Mouse (Mus musculus) heart, embryonic 12.5 days (tissue): ENCODE data around the gene Aqp3. TPM values are rescaled to one million over a fixed set of nuclear protein-coding genes. Genes with fewer than 3 reads are reported as not detected.
"Not testable (repeated sequence)": the region's sequence is repeated elsewhere in the genome, so short reads cannot be mapped to it uniquely, and the experiment has no call there.

Experiments used
- ATAC-seq: fragments of 200-750 bp; cut with Nextera tagmentation; 2 replicates; pipeline ENCODE4 v1.8.0; 2017; ENCODE audit warnings: moderate TSS enrichment, moderate library complexity; ENCODE audit not compliant: insufficient number of reproducible peaks, low FRiP score
- H3K27ac ChIP-seq: fragments of 300-500 bp; sonication (generic); 2 replicates; pipeline ENCODE4 v1.5.1; 2016; ENCODE audit warnings: mild to moderate bottlenecking, moderate library complexity; ENCODE audit not compliant: poor library complexity, severe bottlenecking
- H3K27me3 ChIP-seq: fragments of 300-500 bp; sonication (generic); replicated peaks from 2 replicates; pipeline ENCODE4 v1.6.1; 2016; ENCODE audit warnings: mild to moderate bottlenecking, moderate library complexity
- H3K36me3 ChIP-seq: fragments of 300-500 bp; sonication (generic); 2 replicates; pipeline ENCODE4 v1.6.1; 2016; ENCODE audit warnings: mild to moderate bottlenecking, moderate library complexity
- H3K4me1 ChIP-seq: fragments of 300-500 bp; sonication (generic); replicated peaks from 2 replicates; pipeline ENCODE4 v1.6.1; 2016; ENCODE audit warnings: mild to moderate bottlenecking
- H3K4me2 ChIP-seq: fragments of 300-500 bp; sonication (generic); 2 replicates; pipeline ENCODE4 v1.6.1; 2016; ENCODE audit warnings: mild to moderate bottlenecking, moderate library complexity
- H3K4me3 ChIP-seq: fragments of 300-500 bp; sonication (generic); 2 replicates; pipeline ENCODE4 v1.5.1; 2016; ENCODE audit warnings: mild to moderate bottlenecking
- H3K9ac ChIP-seq: fragments of 300-500 bp; sonication (generic); 2 replicates; pipeline ENCODE4 v1.6.1; 2016; ENCODE audit warnings: mild to moderate bottlenecking, moderate library complexity
- H3K9me3 ChIP-seq: fragments of 300-500 bp; sonication (generic); replicated peaks from 2 replicates; pipeline ENCODE4 v1.6.1; 2016; ENCODE audit warnings: mild to moderate bottlenecking, moderate library complexity
- WGBS: fragments of 180-500 bp; shearing (Covaris S2); methylation state at CpG from one replicate; pipeline ENCODE4 v1.1.7; 2016; 5-methylcytosine and 5-hydroxymethylcytosine counted together
- polyA plus RNA-seq: library from polyadenylated mRNA; unstranded; fragments of >200 nt; fragmentation: Nextera tagmentation; extraction: Ambion mirVana; gene quantifications from 2 replicates; pipeline ENCODE4 v1.2.1, GENCODE M21; 2016

Aqp3 gene
- polyA plus RNA-seq, 1 experiment from 2014 or later = 2.2 TPM

DNA sequence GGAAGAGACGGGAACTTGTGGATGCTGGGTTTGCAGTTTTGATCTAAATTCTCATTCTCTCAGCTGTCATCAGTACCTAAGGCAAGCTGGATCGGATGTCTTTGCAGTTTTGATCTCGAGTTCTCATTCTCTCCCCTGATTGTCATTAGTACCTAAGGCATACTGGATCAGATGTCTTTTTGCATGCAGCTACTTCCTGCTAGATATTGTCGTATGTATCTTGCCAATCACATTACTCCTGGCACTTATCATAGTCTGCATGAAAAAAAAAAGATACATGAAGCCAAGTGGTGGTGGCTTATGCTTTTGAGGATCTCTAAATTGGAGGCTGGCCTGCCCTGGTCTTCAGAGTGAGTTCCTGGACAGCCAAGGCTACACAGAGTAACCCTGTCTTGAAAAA lies 13.2 kb downstream of the Aqp3 start:
- Histone ChIP-seq H3K9ac (no peak overlapping the region), H3K4me1 (peaks cover 10% of the 10 kb centered on the region), H3K4me2 (no peak overlapping the region), H3K36me3 (no peaks in the 10 kb centered on the region), H3K27ac (no peak overlapping the region), H3K27me3 (0 out of 2 replicates have a peak, but pooled peaks cover 20% of the 10 kb centered on the region), H3K9me3 (no peaks in the 10 kb centered on the region; the same call in 1 of the 2 replicates), H3K4me3 (no peak overlapping the region)
- 83% methylated on average over 4 of the region's 4 CpGs for WGBS
- no peak for ATAC-seq

DNA sequence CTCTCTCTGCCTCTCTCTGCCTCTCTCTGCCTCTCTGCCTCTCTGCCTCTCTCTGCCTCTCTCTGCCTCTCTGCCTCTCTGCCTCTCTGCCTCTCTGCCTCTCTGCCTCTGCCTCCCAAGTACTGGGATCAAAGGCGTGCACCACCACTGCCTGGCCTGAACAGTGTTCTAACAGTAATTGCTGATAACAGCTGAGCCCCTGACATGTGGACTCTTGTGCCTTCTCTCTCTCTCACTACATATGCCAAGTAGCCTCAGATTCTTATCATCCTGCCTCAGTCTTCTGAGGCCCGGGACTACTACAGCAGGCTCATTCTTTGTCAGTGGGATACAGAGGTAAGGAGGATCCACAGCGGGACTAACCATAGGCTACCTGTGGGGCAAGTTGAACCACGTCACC lies 15.2 kb downstream of the Aqp3 start:
- H3K27ac ChIP-seq = not testable (repeated sequence)
- H3K27me3 ChIP-seq = 0 out of 2 replicates have a peak, but pooled peaks cover 14% of the 10 kb centered on the region

DNA sequence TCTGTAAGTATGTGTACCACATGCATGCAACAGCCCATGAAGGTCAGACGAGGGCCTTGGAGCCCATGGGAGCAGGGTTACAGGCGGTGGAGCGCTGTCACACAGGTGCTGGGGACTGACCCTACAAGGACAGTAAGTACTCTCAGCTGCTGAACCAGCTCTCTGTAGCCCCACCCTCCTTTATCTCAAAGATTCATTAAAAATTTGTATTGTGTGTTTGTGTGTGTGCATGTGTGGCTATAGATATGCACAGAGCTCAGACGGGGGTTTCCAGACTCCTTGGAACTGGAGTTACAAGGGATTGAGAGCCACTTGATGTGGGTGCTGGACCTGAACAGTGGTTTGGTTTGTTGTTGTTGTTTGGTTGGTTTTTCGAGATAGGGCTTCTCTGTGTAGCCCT lies 16.2 kb downstream of the Aqp3 start:
- Histone ChIP-seq H3K4me1 (0 out of 2 replicates have a peak, but pooled peaks cover 3% of the 10 kb centered on the region), H3K4me2 (no peak overlapping the region), H3K27ac (no peak overlapping the region), H3K9ac (no peak overlapping the region), H3K4me3 (no peak overlapping the region), H3K9me3 (no peaks in the 10 kb centered on the region; the same call in 1 of the 2 replicates), H3K27me3 (0 out of 2 replicates have a peak, but pooled peaks cover 14% of the 10 kb centered on the region), H3K36me3 (no peaks in the 10 kb centered on the region)
- WGBS = 76% methylated on average over 5 of the region's 5 CpGs
- ATAC-seq = no peak

More for the DNA sequence above, 15.2 kb downstream of the Aqp3 start:
- H3K9me3 ChIP-seq, H3K4me3 ChIP-seq, ATAC-seq, H3K4me2 ChIP-seq, H3K36me3 ChIP-seq, H3K9ac ChIP-seq, H3K4me1 ChIP-seq: not testable (repeated sequence)
- WGBS = 36% methylated on average over 4 of the region's 4 CpGs

DNA sequence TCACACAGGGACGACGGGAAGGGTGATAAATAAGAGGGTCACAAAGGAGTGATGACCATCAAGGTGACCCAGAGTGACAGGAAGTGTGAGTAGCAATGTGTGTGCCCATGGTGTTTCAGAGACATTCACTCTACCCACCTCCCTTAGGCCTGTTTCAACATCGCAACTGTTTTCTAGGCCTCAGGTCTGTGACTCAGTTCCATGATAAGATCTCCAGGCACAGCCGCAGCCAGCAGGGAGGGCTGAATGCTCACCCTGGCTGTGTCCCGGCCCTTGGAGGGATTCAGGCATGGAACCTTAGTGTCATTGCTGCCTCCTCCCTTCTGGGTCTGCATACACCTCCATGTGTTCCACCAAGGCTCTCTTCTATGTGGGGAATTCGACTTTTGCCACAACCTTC lies 19.3 kb downstream of the Aqp3 start:
- Histone ChIP-seq H3K9me3 (no peaks in the 10 kb centered on the region; the same call in 1 of the 2 replicates), H3K27me3 (peaks cover 10% of the 10 kb centered on the region; the same call in 1 of the 2 replicates), H3K36me3 (no peaks in the 10 kb centered on the region), H3K27ac (no peak overlapping the region), H3K4me1 (0 out of 2 replicates have a peak, but pooled peaks cover 3% of the 10 kb centered on the region), H3K4me3 (no peak overlapping the region), H3K4me2 (no peak overlapping the region), H3K9ac (no peak overlapping the region)
- no peak for ATAC-seq
- 36% methylated on average over 6 of the region's 6 CpGs for WGBS

DNA sequence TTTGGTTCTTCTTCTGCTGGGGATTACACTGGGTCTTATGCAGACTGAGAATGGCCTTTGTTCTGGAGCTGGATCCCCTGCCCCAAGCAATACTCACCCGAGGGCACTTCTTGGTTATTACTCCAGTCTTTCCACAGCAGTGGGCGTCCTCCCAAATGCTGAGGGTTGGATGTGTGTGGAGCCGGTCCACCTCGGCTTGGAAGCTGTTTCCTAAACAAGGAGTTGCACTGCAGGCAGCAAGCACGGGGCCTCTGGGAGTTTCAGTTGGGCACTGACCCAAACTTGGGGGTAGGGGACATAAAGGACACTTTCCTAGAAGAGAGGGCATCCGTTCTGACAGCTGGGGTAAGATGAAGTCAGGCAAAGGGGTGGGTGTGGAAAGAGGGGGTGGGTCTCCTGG lies 23.5 kb downstream of the Aqp3 start:
- WGBS = 70% methylated on average over 6 of the region's 6 CpGs

DNA sequence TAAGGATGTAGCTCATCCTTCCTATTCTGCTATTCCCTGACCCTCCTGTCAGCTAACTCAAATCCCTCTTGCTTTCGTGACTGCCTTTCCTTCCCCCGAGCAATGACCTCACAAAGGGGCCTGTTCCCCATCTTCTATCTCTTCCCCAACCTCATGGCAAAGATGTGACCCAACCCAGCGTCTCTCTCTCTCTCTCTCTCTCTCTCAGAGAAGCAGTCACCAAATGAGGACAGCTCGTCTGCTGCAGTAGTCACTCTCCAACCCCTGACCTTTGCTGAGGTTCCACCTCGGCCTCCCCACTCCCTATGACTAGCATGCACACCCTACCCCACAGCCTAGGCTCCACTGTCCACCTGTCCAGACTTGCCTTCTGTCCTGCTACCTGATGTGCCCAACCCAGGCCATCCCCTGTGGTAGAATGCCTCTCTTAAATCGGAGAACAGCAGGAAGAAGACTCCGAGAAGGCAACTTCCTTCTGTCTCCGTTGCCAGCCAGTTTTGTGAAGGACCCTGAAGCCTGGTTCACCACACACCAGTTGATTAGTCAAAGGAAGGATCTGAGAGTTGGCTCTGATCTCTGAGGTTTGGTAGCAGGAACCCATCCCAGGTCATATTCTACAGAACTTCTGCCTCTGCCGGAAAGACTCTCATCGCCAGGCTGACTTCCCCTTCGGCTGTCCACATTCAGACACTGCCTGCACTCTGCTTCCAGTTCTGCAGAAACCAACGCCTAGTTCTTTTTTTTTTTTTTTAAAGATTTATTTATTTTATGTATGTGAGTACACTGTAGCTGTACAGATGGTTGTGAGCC lies 24.8 kb downstream of the Aqp3 start:
- no peaks in the 10 kb centered on the region; the same call in 1 of the 2 replicates for H3K27me3 ChIP-seq
- H3K9ac ChIP-seq = no peak overlapping the region
- no peak overlapping the region for H3K4me3 ChIP-seq
- ATAC-seq = no peak
- 80% methylated on average over 12 of the region's 12 CpGs for WGBS
- no peak overlapping the region for H3K4me2 ChIP-seq
- H3K4me1 ChIP-seq = no peaks in the 10 kb centered on the region
- H3K27ac ChIP-seq = no peak overlapping the region
- no peaks in the 10 kb centered on the region for H3K36me3 ChIP-seq
- H3K9me3 ChIP-seq = no peaks in the 10 kb centered on the region

More for the DNA sequence above, 23.5 kb downstream of the Aqp3 start:
- Histone ChIP-seq H3K4me2 (no peak overlapping the region), H3K36me3 (no peaks in the 10 kb centered on the region), H3K9me3 (no peaks in the 10 kb centered on the region), H3K27ac (no peak overlapping the region), H3K27me3 (no peaks in the 10 kb centered on the region; the same call in 1 of the 2 replicates), H3K4me3 (no peak overlapping the region), H3K4me1 (no peaks in the 10 kb centered on the region), H3K9ac (no peak overlapping the region)
- no peak for ATAC-seq

DNA sequence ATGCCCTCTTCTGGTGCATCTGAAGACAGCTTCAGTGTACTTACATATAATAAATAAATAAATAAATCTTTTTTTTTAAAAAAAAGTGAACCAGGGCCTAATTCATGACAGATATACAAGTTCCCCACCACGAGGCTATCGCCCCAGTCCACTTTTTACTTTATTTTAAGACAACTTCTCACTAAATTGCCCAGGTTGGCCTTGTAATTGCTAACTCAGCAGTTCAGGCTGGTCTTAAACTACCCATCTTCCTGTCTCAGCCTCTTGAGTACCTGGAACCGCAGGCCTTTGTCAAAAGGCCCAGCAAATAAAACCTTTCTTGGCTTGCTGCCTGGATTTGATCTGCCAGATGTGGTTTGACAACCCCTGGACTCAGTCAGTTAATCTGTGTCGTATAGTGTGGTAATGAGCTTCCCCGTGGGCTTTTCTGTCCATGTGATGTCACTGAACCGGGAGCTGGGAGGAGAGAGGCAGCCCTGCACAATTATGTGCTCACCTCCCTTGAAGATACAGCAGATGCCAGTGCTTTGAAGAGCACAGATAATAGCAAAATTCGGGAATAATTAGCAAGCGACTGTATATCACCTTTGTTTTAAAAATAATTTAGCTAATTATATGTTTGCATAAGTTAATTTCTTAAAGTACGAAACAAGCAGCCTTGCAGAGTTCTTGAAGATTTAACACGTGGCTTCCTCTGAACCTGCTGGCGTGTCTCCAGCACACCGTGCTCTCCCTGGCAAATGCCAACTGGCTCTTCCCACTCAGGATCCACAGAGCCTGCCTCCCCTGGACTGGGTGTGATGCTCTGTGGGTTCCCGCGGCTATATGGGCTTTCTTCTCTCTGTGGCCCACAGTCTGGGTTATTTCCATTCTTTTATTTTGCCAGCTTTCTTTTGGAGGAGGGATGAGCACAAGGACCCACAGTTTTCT lies 26.2 kb downstream of the Aqp3 start:
- H3K4me2 ChIP-seq = no peak overlapping the region
- H3K4me3 ChIP-seq = no peak overlapping the region
- no peak overlapping the region for H3K27ac ChIP-seq
- 78% methylated on average over 14 of the region's 14 CpGs for WGBS
- H3K9me3 ChIP-seq = no peaks in the 10 kb centered on the region
- no peaks in the 10 kb centered on the region for H3K4me1 ChIP-seq
- ATAC-seq = no peak
- H3K27me3 ChIP-seq = no peaks in the 10 kb centered on the region; the same call in 1 of the 2 replicates
- no peaks in the 10 kb centered on the region for H3K36me3 ChIP-seq
- H3K9ac ChIP-seq = no peak overlapping the region

DNA sequence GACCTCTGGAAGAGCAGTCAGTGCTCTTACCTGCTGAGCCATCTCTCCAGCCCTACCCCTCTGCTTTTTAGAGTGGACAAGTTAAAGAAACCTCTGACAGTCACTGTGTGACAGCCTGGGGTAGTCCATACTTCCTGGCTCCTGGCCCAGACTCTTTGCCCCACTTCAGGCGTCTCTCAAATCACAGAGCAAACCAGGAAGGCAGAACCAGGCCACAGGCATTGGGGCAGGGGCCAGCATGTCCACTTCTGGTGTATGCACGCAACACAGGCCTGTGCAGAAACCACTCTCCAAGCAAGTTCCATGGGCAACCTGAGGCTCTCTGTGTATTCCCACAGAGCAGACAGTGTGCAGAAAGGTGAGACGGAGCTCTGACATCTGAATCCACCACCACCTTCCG lies 32.8 kb downstream of the Aqp3 start:
- 87% methylated on average over 4 of the region's 4 CpGs for WGBS
- H3K9me3 ChIP-seq = no peaks in the 10 kb centered on the region
- H3K27ac ChIP-seq = no peak overlapping the region
- no peak overlapping the region for H3K4me3 ChIP-seq
- no peak overlapping the region for H3K4me2 ChIP-seq
- no peak overlapping the region for H3K9ac ChIP-seq
- ATAC-seq = no peak
- peaks cover 15% of the 10 kb centered on the region; the same call in 1 of the 2 replicates for H3K27me3 ChIP-seq
- peaks cover 11% of the 10 kb centered on the region; the same call in 1 of the 2 replicates for H3K4me1 ChIP-seq
- H3K36me3 ChIP-seq = no peaks in the 10 kb centered on the region

GRCm38 (mm10) chr4:41063894-41064673 lies 33.9 kb downstream of the Aqp3 start:
- Histone ChIP-seq H3K4me1 (peaks cover 11% of the 10 kb centered on the region; the same call in 1 of the 2 replicates), H3K9ac (peak overlapping the region; percentile 1; the same call in 1 of the 2 replicates), H3K4me2 (peak overlapping the region; percentile 51), H3K27me3 (peaks cover 19% of the 10 kb centered on the region; the same call in 1 of the 2 replicates), H3K4me3 (peak overlapping the region; percentile 3; the same call in 1 of the 2 replicates), H3K9me3 (no peaks in the 10 kb centered on the region), H3K36me3 (no peaks in the 10 kb centered on the region), H3K27ac (no peak overlapping the region)
- 17% methylated on average over 16 of the region's 16 CpGs for WGBS
- no peak for ATAC-seq

- no peak overlapping the region for H3K4me2 ChIP-seq
- WGBS = 48% methylated on average over 3 of the region's 3 CpGs
- ATAC-seq = no peak
- no peak overlapping the region for H3K27ac ChIP-seq
- peaks cover 19% of the 10 kb centered on the region; the same call in 1 of the 2 replicates for H3K27me3 ChIP-seq
- no peak overlapping the region for H3K4me3 ChIP-seq
- H3K4me1 ChIP-seq = peaks cover 11% of the 10 kb centered on the region; the same call in 1 of the 2 replicates
- H3K36me3 ChIP-seq = no peaks in the 10 kb centered on the region
- H3K9me3 ChIP-seq = no peaks in the 10 kb centered on the region
- H3K9ac ChIP-seq = no peak overlapping the region
These were observed 34.6 kb downstream of the Aqp3 start for GRCm38 (mm10) chr4:41063351-41063750.
